Mouse (Mus musculus): ENCODE data around the gene Fam69b. TPM values are rescaled to one million over a fixed set of nuclear protein-coding genes. Genes with fewer than 3 reads are reported as not detected.

Gene Fam69b
- polyA plus RNA-seq, 1 experiment from 2014 or later, result 66.1 TPM

- no peak for ATAC-seq (ENCODE audit: low FRiP score, low read depth)
- Histone ChIP-seq H3K27ac (no peak overlapping the region), H3K9ac (no peak overlapping the region), H3K4me2 (replicated peaks) (no peak overlapping the region), H3K9me3 (no peaks in the 10 kb centered on the region), H3K36me3 (peaks cover 46% of the 10 kb centered on the region), H3K27me3 (replicated peaks) (no peaks in the 10 kb centered on the region), H3K4me3 (no peak overlapping the region), H3K4me1 (peaks cover 48% of the 10 kb centered on the region)
- 71% methylated on average over 12 of the region's 12 CpGs for WGBS
Observed at GRCm38 (mm10) chr2:26634629-26635488, 6.6 kb downstream of the Fam69b start.

GRCm38 (mm10) chr2:26635489-26636324, 7.5 kb downstream of the Fam69b start:
- H3K4me1 ChIP-seq, result peaks cover 39% of the 10 kb centered on the region
- ATAC-seq (ENCODE audit: low FRiP score, low read depth), result no peak

GRCm38 (mm10) chr2:26636325-26636635, 8.0 kb downstream of the Fam69b start:
- 52% methylated on average over 2 of the region's 2 CpGs for WGBS

More at GRCm38 (mm10) chr2:26635489-26636324, 7.5 kb downstream of the Fam69b start:
- 77% methylated on average over 21 of the region's 21 CpGs for WGBS
- H3K4me3 ChIP-seq, result no peak overlapping the region
- H3K4me2 ChIP-seq (replicated peaks), result no peak overlapping the region
- no peak overlapping the region for H3K27ac ChIP-seq
- H3K36me3 ChIP-seq, result peaks cover 46% of the 10 kb centered on the region
- H3K9ac ChIP-seq, result no peak overlapping the region
- H3K9me3 ChIP-seq, result no peaks in the 10 kb centered on the region
- H3K27me3 ChIP-seq (replicated peaks), result no peaks in the 10 kb centered on the region

GRCm38 (mm10) chr2:26637316-26637932, 9.2 kb downstream of the Fam69b start:
- no peak for ATAC-seq (ENCODE audit: low FRiP score, low read depth)
- WGBS, result 84% methylated on average over 4 of the region's 4 CpGs
- H3K27ac ChIP-seq, result no peak overlapping the region
- H3K4me3 ChIP-seq, result no peak overlapping the region
- H3K9ac ChIP-seq, result 0 out of 2 replicates have a peak overlapping the region, but pooled peaks have one; percentile 17
- no peaks in the 10 kb centered on the region for H3K9me3 ChIP-seq
- H3K4me2 ChIP-seq (replicated peaks), result 0 out of 2 replicates have a peak overlapping the region, but pooled peaks have one; percentile 70
- H3K36me3 ChIP-seq, result peaks cover 46% of the 10 kb centered on the region
- no peaks in the 10 kb centered on the region for H3K27me3 ChIP-seq (replicated peaks)
- peaks cover 27% of the 10 kb centered on the region for H3K4me1 ChIP-seq

More at GRCm38 (mm10) chr2:26636325-26636635, 8.0 kb downstream of the Fam69b start:
- no peak overlapping the region for H3K4me3 ChIP-seq
- H3K9me3 ChIP-seq, result no peaks in the 10 kb centered on the region
- peaks cover 46% of the 10 kb centered on the region for H3K36me3 ChIP-seq
- H3K4me2 ChIP-seq (replicated peaks), result no peak overlapping the region
- no peak overlapping the region for H3K9ac ChIP-seq
- no peaks in the 10 kb centered on the region for H3K27me3 ChIP-seq (replicated peaks)
- H3K27ac ChIP-seq, result no peak overlapping the region
- H3K4me1 ChIP-seq, result peaks cover 36% of the 10 kb centered on the region
- ATAC-seq (ENCODE audit: low FRiP score, low read depth), result no peak

GRCm38 (mm10) chr2:26638039-26638438, 9.8 kb downstream of the Fam69b start:
- H3K36me3 ChIP-seq, result peaks cover 46% of the 10 kb centered on the region
- no peak for ATAC-seq (ENCODE audit: low FRiP score, low read depth)
- 89% methylated on average over 5 of the region's 5 CpGs for WGBS

GRCm38 (mm10) chr2:26638572-26638971, 10.3 kb downstream of the Fam69b start:
- no peak for ATAC-seq (ENCODE audit: low FRiP score, low read depth)
- WGBS, result 75% methylated on average over 5 of the region's 5 CpGs
- no peaks in the 10 kb centered on the region for H3K9me3 ChIP-seq
- H3K27me3 ChIP-seq (replicated peaks), result no peaks in the 10 kb centered on the region
- peaks cover 20% of the 10 kb centered on the region for H3K4me1 ChIP-seq
- H3K4me3 ChIP-seq, result peak overlapping the region; percentile 92
- H3K36me3 ChIP-seq, result peaks cover 46% of the 10 kb centered on the region
- H3K4me2 ChIP-seq (replicated peaks), result peak overlapping the region; percentile 70
- peak overlapping the region; percentile 61; the same call in 1 of the 2 replicates for H3K9ac ChIP-seq
- no peak overlapping the region for H3K27ac ChIP-seq

More at GRCm38 (mm10) chr2:26638039-26638438, 9.8 kb downstream of the Fam69b start:
- no peak overlapping the region for H3K4me3 ChIP-seq
- 0 out of 2 replicates have a peak overlapping the region, but pooled peaks have one; percentile 17 for H3K9ac ChIP-seq
- peak overlapping the region; percentile 70 for H3K4me2 ChIP-seq (replicated peaks)
- no peaks in the 10 kb centered on the region for H3K9me3 ChIP-seq
- H3K27ac ChIP-seq, result no peak overlapping the region
- no peaks in the 10 kb centered on the region for H3K27me3 ChIP-seq (replicated peaks)
- peaks cover 21% of the 10 kb centered on the region for H3K4me1 ChIP-seq

GRCm38 (mm10) chr2:26639083-26639482, 10.8 kb downstream of the Fam69b start:
- no peaks in the 10 kb centered on the region for H3K9me3 ChIP-seq
- H3K4me2 ChIP-seq (replicated peaks), result peak overlapping the region; percentile 70
- ATAC-seq (ENCODE audit: low FRiP score, low read depth), result peak; percentile 39; the same call in 1 of the 2 replicates
- H3K9ac ChIP-seq, result peak overlapping the region; percentile 61
- H3K4me1 ChIP-seq, result peaks cover 20% of the 10 kb centered on the region
- peaks cover 44% of the 10 kb centered on the region for H3K36me3 ChIP-seq
- no peak overlapping the region for H3K27ac ChIP-seq
- H3K27me3 ChIP-seq (replicated peaks), result no peaks in the 10 kb centered on the region
- H3K4me3 ChIP-seq, result peak overlapping the region; percentile 92
- WGBS, result 7% methylated on average over 8 of the region's 8 CpGs

GRCm38 (mm10) chr2:26639838-26640830, 11.9 kb downstream of the Fam69b start:
- Histone ChIP-seq H3K36me3 (peaks cover 34% of the 10 kb centered on the region), H3K4me2 (replicated peaks) (peak overlapping the region; percentile 70), H3K4me1 (peaks cover 20% of the 10 kb centered on the region), H3K27me3 (replicated peaks) (no peaks in the 10 kb centered on the region), H3K27ac (no peak overlapping the region; the same call in 1 of the 2 replicates), H3K4me3 (peak overlapping the region; percentile 92), H3K9ac (peak overlapping the region; percentile 92), H3K9me3 (no peaks in the 10 kb centered on the region)
- peak; percentile 75 for ATAC-seq (ENCODE audit: low FRiP score, low read depth)
- 5% methylated on average over 49 of the region's 49 CpGs for whole genome bisulfite sequencing

- Histone ChIP-seq H3K4me3 (no peak overlapping the region), H3K4me2 (replicated peaks) (no peak overlapping the region), H3K9ac (no peak overlapping the region), H3K9me3 (no peaks in the 10 kb centered on the region), H3K4me1 (peaks cover 20% of the 10 kb centered on the region), H3K27ac (no peak overlapping the region), H3K36me3 (peaks cover 24% of the 10 kb centered on the region), H3K27me3 (replicated peaks) (no peaks in the 10 kb centered on the region)
- 88% methylated on average over 7 of the region's 7 CpGs for WGBS
- ATAC-seq (ENCODE audit: low FRiP score, low read depth), result no peak
Observed at GRCm38 (mm10) chr2:26641006-26641647, 12.9 kb downstream of the Fam69b start.

GRCm38 (mm10) chr2:26643942-26644341, 15.7 kb downstream of the Fam69b start:
- Histone ChIP-seq H3K9me3 (no peaks in the 10 kb centered on the region), H3K4me2 (replicated peaks) (no peak overlapping the region), H3K4me3 (no peak overlapping the region), H3K4me1 (peaks cover 3% of the 10 kb centered on the region), H3K27me3 (replicated peaks) (no peaks in the 10 kb centered on the region), H3K9ac (no peak overlapping the region), H3K36me3 (no peaks in the 10 kb centered on the region), H3K27ac (no peak overlapping the region)
- 59% methylated on average over 2 of the region's 2 CpGs for WGBS
- ATAC-seq (ENCODE audit: low FRiP score, low read depth), result no peak
